Mouse (Mus musculus) forebrain, embryonic 11.5 days (tissue): ENCODE data around the gene Slc9b2. TPM values are rescaled to one million over a fixed set of nuclear protein-coding genes. Genes with fewer than 3 reads are reported as not detected.

Experiments used
- ATAC-seq: fragments of 200-750 bp; cut with Nextera tagmentation; replicated peaks from 2 replicates; pipeline ENCODE4 v1.8.0; 2017; ENCODE audit warnings: moderate TSS enrichment; ENCODE audit not compliant: low FRiP score
- DNase-seq: peaks from one replicate; pipeline ENCODE4 v3.0.0-alpha.2; 2017; ENCODE audit warnings: low spot score
- H3K27ac ChIP-seq: fragments of 300-500 bp; sonication (generic); 2 replicates; pipeline ENCODE4 v1.5.1; 2014; ENCODE audit warnings: low read depth, low read length
- H3K27me3 ChIP-seq: fragments of 300-500 bp; sonication (generic); 2 replicates; pipeline ENCODE4 v1.6.1; 2014; ENCODE audit warnings: mild to moderate bottlenecking, low read length, mixed read lengths; ENCODE audit not compliant: control insufficient read depth, insufficient read depth
- H3K36me3 ChIP-seq: fragments of 300-500 bp; sonication (generic); 2 replicates; pipeline ENCODE4 v1.6.1; 2014; ENCODE audit warnings: mild to moderate bottlenecking, low read length, moderate library complexity, mixed read lengths; ENCODE audit not compliant: control insufficient read depth, insufficient read depth
- H3K4me1 ChIP-seq: fragments of 300-500 bp; sonication (generic); replicated peaks from 2 replicates; pipeline ENCODE4 v1.6.1; 2014; ENCODE audit warnings: low read length, mixed read lengths; ENCODE audit not compliant: control insufficient read depth, insufficient read depth
- H3K4me2 ChIP-seq: fragments of 300-500 bp; sonication (generic); 2 replicates; pipeline ENCODE4 v1.6.1; 2014; ENCODE audit warnings: low read depth, mild to moderate bottlenecking, low read length, moderate library complexity, mixed read lengths; ENCODE audit not compliant: severe bottlenecking
- H3K4me3 ChIP-seq: fragments of 300-500 bp; sonication (generic); 2 replicates; pipeline ENCODE4 v1.5.1; 2014; ENCODE audit warnings: low read depth, low read length
- H3K9ac ChIP-seq: fragments of 300-500 bp; sonication (generic); 2 replicates; pipeline ENCODE4 v1.6.1; 2014; ENCODE audit warnings: low read length
- H3K9me3 ChIP-seq: fragments of 300-500 bp; sonication (generic); 2 replicates; pipeline ENCODE4 v1.6.1; 2016; ENCODE audit warnings: low read length, mixed read lengths; ENCODE audit not compliant: control insufficient read depth
- WGBS: fragments of 180-500 bp; shearing (Covaris S2); extraction: QIAGEN DNeasy Blood & Tissue Kit; methylation state at CpG from one replicate; pipeline ENCODE4 v1.1.7; 2014; 5-methylcytosine and 5-hydroxymethylcytosine counted together
- polyA plus RNA-seq: library from polyadenylated mRNA; unstranded; fragments of >200 nt; fragmentation: Nextera tagmentation; extraction: Ambion mirVana; gene quantifications from 2 replicates; pipeline ENCODE4 v1.2.1, GENCODE M21; 2014

Slc9b2 gene
- polyA plus RNA-seq, 1 experiment from 2014 or later, result 8.1 TPM

DNA sequence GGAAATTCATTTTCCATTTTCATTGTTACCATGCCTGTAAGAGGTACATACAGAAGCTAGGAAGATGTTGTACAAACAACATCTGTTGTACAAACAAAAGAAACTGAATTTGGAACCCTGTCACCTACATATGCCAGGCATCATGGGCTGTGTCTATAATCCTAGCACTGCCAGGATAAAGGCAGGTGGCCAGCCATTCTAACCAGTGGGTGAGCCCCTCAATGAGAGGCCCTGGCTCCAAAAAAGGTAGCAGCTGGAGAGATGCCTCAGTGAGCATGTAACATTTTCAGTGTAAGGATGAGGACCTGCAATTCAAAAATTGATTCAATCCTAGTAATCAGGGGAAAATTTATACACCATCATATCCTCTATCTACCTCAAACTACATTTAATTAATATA lies 41.5 kb downstream of the Slc9b2 start:
- no peak for DNase-seq
- no peak overlapping the region for H3K4me3 ChIP-seq
- H3K4me1 ChIP-seq, result no peaks in the 10 kb centered on the region
- no peak overlapping the region for H3K27ac ChIP-seq
- no peaks in the 10 kb centered on the region for H3K36me3 ChIP-seq
- no peaks in the 10 kb centered on the region for H3K27me3 ChIP-seq
- no peak overlapping the region for H3K4me2 ChIP-seq
- no peaks in the 10 kb centered on the region for H3K9me3 ChIP-seq
- ATAC-seq, result no peak
- no peak overlapping the region for H3K9ac ChIP-seq

DNA sequence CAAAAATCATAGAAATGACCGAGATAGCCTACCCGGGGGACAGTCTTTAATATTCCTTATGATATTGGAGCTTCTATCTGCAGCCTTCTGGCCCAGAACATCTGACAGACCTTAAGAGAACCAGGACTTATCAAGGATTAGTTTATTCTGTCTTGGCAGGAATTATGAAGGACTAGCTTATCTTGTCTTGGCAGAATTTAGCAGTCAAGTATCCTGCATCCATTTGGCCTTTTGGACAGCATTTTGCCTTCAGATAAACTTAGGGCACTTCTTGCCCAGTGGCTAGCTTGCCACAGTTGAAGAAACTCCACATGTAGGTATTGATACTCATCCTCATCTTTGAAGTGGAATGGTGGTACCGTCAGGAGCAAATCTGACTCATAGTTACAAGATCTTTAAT lies 44.4 kb downstream of the Slc9b2 start:
- no peaks in the 10 kb centered on the region for H3K9me3 ChIP-seq
- DNase-seq, result no peak
- no peaks in the 10 kb centered on the region for H3K27me3 ChIP-seq
- no peak overlapping the region for H3K4me3 ChIP-seq
- H3K4me2 ChIP-seq, result no peak overlapping the region
- H3K36me3 ChIP-seq, result no peaks in the 10 kb centered on the region
- no peak overlapping the region for H3K27ac ChIP-seq
- H3K4me1 ChIP-seq, result no peaks in the 10 kb centered on the region
- ATAC-seq, result no peak
- H3K9ac ChIP-seq, result no peak overlapping the region
- WGBS, result 95% methylated on average over 3 of the region's 3 CpGs

DNA sequence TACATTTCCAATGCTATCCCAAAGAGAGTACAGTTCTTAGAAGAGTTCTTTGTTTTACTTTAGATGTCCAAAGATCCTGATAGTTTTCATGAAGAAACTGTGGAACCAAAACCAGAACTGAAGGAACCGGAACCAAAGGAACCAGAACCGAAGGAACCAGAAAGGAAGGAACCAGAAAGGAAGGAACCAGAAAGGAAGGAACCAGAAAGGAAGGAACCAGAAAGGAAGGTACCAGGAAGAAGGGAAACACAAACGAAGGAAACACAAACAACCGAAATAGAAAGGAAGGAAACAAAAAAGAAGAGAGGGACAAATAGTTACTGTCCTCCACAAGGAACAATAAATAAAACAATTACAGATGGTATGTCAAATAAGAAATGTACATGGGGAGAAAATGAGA lies 49.9 kb downstream of the Slc9b2 start:
- H3K4me2 ChIP-seq, result no peak overlapping the region
- ATAC-seq, result no peak
- no peak overlapping the region for H3K9ac ChIP-seq
- no peaks in the 10 kb centered on the region for H3K4me1 ChIP-seq
- no peak overlapping the region for H3K4me3 ChIP-seq
- no peaks in the 10 kb centered on the region for H3K9me3 ChIP-seq
- DNase-seq, result no peak
- H3K27ac ChIP-seq, result no peak overlapping the region
- 86% methylated on average over 4 of the region's 4 CpGs for WGBS
- H3K36me3 ChIP-seq, result no peaks in the 10 kb centered on the region
- H3K27me3 ChIP-seq, result no peaks in the 10 kb centered on the region

DNA sequence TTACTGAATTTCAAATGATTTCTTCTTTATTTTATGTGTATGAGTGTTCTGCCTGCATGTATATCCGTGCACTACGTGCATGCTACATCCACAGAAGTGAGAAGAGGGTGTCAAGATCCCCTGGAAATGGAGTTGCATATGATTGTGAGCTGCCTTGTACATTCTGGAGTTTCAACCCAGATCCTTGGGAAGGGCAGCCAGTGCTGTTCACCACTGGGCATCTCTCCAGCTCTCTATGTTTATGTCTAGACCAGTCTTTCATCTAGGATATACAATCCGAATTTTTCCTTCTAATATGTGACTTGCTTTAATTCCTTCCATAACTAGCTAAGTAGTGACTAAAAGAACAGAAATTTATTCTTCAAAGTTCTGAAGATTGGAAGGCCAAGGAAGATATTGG lies 68.3 kb downstream of the Slc9b2 start:
- H3K4me2 ChIP-seq, result no peak overlapping the region
- H3K9ac ChIP-seq, result no peak overlapping the region
- no peaks in the 10 kb centered on the region for H3K9me3 ChIP-seq
- no peak overlapping the region for H3K4me3 ChIP-seq
- no peaks in the 10 kb centered on the region for H3K36me3 ChIP-seq
- ATAC-seq (no peak), DNase-seq (no peak)
- H3K27me3 ChIP-seq, result no peaks in the 10 kb centered on the region
- 73% methylated on average over 3 of the region's 3 CpGs for WGBS
- no peaks in the 10 kb centered on the region for H3K4me1 ChIP-seq
- no peak overlapping the region for H3K27ac ChIP-seq

DNA sequence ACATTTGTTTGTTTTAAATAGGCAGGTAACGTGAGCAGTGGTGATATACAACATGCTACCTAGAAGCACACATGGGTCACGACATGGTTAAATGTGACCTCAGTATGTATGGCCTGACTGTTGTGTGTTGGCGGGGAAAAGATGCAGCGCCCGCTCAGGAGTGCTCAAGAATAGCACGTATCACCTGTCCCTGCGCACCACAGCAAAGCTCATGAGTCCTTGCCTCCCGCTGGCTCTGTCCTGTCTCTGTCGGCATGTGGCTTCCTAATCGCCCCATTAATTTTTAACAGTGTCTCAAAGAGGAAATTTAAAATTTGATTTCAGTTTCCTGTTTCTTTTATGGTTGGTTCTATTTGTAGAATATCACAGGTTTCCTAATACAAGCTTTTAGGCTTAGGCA lies 69.9 kb downstream of the Slc9b2 start:
- DNase-seq (no peak), ATAC-seq (no peak)
- Histone ChIP-seq H3K4me2 (no peak overlapping the region), H3K9ac (no peak overlapping the region), H3K4me1 (no peaks in the 10 kb centered on the region), H3K9me3 (no peaks in the 10 kb centered on the region), H3K27ac (no peak overlapping the region), H3K36me3 (no peaks in the 10 kb centered on the region), H3K4me3 (no peak overlapping the region), H3K27me3 (no peaks in the 10 kb centered on the region)
- 90% methylated on average over 10 of the region's 10 CpGs for WGBS

DNA sequence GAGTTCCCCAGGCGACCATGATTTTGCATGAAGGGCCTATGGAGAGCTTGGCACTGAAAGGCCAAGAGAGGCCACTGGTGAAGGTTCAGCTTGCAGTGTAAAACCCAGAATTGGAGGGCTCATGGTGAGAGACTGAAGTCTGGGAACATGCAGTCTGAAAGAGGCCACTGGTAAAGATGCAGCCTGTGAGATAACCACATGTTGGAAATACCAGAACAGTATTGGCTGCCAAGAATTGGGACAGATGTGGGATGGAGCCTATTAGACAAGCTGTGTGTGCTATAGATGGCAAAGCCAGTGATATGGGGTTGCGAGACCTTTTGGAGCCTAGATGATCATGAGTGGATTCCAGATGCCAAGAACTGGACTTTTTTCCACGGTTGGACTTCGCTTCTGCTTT lies 72.4 kb downstream of the Slc9b2 start:
- H3K9ac ChIP-seq, result no peak overlapping the region
- no peaks in the 10 kb centered on the region for H3K4me1 ChIP-seq
- DNase-seq (no peak), ATAC-seq (no peak)
- no peaks in the 10 kb centered on the region for H3K36me3 ChIP-seq
- H3K4me3 ChIP-seq, result no peak overlapping the region
- H3K4me2 ChIP-seq, result no peak overlapping the region
- 94% methylated on average over 4 of the region's 4 CpGs for WGBS
- H3K27me3 ChIP-seq, result no peaks in the 10 kb centered on the region
- no peak overlapping the region for H3K27ac ChIP-seq
- H3K9me3 ChIP-seq, result no peaks in the 10 kb centered on the region

DNA sequence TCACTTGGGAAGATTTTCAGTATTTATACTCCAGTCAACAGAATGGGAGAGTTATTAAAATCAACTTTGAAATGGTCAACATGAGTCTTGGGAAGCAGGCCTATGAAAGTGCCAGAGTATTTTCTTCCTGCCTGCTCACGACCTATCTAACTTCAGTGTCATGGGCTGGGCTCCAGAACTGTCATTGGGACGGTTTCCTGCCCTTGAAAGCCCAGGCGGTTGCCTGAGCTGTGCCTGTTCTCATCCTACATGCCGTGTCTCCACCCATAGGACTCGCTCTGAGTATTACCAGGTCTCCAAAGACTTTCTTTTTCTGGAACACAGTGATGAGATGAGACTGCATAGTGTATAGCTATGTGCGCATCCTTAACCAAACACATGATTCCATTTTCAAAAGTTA lies 85.7 kb downstream of the Slc9b2 start:
- H3K4me2 ChIP-seq, result no peak overlapping the region
- ATAC-seq (no peak), DNase-seq (no peak)
- no peaks in the 10 kb centered on the region for H3K36me3 ChIP-seq
- H3K9ac ChIP-seq, result no peak overlapping the region
- H3K9me3 ChIP-seq, result no peaks in the 10 kb centered on the region
- WGBS, result 87% methylated on average over 6 of the region's 6 CpGs
- H3K4me1 ChIP-seq, result no peaks in the 10 kb centered on the region
- H3K27ac ChIP-seq, result no peak overlapping the region
- H3K27me3 ChIP-seq, result no peaks in the 10 kb centered on the region
- no peak overlapping the region for H3K4me3 ChIP-seq

Other genes starting within 250 kb of the Slc9b2 start
- gene Cenpe, start 95.2 kb upstream of the Slc9b2 start, polyA plus RNA-seq, result 51.3 and 57.3 TPM in 2 replicates
- 5.0 and 5.4 TPM in 2 replicates for gene Bdh2, start 26.5 kb upstream of the Slc9b2 start, polyA plus RNA-seq
- 0.55 TPM in 1 of 2 replicates, not detected in the other for gene Slc9b1, start 40.3 kb downstream of the Slc9b2 start, polyA plus RNA-seq
- gene Cisd2, start 116.2 kb downstream of the Slc9b2 start, polyA plus RNA-seq, result 86.3 and 99.7 TPM in 2 replicates
- gene Ube2d3, start 130.4 kb downstream of the Slc9b2 start, polyA plus RNA-seq, result 621 and 646 TPM in 2 replicates
- 3.6 and 3.8 TPM in 2 replicates for gene Manba, start 177.9 kb downstream of the Slc9b2 start, polyA plus RNA-seq